Mouse (Mus musculus): ENCODE results near the gene Btbd9.
"Not testable (repeated sequence)": the region's sequence is repeated elsewhere in the genome, so short reads cannot be mapped to it uniquely, and the experiment has no call there.

The Btbd9 gene

DNA sequence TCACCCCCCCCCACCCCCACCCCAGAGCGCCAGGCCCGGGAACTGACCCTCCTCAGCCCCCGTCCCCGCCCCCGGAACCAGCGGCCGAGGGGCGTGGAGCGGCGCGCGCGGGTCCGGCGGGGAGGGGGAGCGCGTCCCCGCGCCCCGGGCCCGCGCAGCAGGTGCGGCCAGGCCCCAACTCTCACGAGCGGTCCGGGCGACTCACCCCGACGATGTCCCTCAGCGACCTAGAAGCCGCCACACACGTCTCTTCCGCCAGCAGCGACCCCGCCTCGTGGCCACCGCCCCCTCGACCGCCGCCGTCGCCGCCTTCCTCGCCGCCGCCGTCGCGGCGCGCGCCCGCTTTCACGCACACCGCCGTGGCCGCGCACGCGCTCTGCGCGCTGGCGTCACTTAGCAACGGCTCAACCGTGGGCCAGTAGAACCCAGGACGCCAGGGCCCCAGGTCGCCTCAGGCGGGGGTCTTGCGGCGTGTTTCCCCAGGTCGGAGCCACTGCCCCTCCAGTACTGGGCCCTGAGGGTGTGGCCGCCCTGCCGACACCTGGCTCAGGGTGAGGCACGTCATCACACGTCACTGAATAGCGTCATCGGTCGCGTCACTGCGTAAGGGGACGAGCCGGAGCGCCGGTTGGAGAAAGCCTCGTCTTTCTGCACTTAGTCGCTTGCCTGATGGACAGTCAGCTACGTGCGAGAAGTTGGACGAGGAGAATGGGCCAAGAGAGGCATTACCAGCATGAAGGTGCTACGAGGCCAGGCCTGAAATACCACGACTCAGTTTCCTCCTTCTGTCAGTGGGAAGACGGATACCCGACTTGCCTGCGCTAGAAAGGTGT, at the start of gene Btbd9:
Btbd9 (minus strand) TSS at position 548 of the 833 bp plus-strand sequence.
- DNase-seq = peak; percentile 96

DNA sequence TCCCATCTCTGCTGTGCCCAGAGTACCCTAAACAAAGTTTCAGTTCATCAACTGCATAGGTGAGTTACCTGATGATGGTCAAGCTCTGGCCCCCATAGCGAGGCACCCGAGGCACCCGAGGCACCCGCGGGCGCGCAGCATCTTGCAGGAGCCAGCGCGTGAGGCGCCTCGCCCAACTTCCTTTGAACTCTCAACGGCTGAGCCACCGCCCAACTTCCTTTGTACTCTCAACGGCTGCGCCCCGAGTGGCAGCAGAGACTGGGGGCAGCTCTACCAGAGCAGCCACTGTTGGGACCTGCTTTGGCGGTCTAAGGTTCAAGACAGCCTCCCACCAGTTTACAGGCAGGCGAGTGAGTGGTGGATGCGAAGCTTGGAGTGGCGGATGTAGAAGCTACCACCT, 47.8 kb upstream of the Btbd9 start, which contains the start of gene Dnah8:
Dnah8 (plus strand) TSS at position 223 of the 400 bp plus-strand sequence.
- DNase-seq = not testable (repeated sequence)

DNA sequence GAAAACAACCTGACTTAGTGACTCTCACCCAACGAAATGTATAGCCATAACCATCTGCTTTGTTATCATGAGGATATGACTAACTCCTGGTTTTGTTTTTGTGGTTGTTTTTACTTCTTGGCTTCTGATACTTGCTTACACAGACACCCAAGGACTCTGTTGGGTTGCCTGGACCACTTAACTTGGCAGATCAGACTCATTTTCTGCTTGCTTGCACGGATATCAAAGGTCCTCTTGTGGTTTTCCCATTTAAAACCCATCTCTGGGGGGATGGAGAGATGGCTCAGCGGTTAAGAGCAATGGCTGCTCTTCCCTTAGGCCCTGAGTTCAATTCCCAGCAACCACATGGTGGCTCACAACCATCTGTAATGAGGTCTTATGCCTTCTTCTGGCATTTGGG, 46.9 kb upstream of the Btbd9 start:
- DNase-seq = no peak

DNA sequence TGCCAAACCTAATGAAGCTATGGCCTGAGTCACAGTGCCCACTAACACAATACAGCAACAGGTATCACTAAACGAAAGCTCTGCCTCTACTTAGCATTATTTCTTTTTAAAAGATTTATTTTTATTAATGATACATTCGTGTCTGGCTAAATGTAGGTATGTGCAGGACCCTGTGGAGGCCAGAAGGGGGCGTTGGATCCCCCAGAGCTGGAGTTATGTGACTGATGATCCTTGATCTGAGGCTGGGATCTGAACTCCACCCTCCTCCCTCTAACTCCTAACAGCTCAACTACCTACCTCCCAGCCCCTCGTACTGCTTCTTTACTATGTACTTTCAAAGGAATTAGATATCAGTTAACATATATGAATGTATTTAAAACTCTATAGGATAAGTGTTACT, 45.2 kb upstream of the Btbd9 start:
- no peak for DNase-seq

DNA sequence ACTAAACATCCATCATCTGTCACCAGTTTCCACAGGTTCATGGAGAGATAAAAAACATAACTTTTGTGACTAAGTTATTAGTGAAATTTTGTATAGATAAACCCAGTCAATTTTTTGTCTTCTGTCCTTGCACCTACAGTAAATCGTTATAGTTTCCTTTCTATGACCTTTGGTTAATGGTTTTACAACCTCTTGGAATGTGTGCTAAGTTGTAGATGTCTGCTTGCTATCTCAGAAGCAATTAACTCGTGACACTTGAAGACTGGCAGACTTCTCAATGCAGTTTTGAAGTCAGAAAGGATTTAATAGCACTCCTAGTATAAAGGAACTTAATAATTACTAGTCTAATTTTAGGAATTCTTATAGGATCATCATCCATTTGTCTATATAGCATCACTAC, 44.3 kb upstream of the Btbd9 start:
- no peak for DNase-seq

DNA sequence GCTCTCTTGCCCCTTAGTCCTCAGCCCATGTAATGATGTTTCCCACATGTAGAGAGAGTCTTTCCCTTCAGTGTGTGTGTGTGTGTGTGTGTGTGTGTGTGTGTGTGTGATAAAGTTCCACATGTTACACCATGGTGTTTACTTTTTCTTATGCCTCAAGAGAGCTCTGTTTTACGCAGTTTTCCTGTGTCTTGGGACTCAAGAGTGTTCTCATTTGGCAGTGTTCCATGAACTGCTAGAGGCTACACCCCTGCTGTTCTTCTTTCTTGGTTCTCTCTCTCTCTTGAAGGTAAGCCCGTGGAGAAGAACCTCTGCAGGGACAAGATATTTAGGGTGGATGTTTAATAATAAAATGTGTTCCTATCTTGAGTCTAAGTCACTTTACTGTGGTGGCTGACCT, 42.9 kb upstream of the Btbd9 start:
- DNase-seq = no peak

DNA sequence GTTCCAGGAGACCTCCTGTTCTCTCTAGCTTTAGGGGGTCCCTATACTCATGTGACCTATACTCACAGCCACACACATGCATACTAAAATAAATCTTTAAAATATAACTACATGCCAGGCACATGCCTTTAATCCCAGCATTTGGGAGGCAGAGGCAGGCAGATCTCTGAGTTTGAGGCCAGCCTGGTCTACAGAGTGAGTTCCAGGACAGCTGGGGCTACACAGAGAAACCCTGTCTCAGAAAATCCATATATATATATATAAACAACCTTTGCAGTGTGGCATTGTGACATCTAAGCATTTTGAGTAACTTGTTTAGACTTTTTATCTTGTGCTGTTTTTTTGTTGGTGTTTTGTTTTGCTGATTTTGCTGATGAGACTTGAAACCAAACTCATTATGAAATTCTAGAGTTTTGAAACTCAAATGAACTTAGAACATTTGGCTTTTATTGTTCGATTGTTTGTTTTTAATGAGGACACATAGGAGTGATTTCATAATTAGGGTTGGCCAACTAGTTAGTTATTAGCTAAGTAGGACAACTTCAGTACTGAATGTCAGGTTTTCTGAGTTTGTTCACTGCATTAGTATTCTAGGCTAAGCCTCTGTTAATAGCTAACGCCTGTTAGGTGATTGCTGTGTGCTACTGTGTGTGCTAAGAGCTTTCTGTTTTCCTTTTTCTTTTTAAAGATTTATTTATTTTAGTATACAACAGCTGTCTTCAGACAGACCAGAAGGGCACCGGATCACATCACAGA, 42.0 kb upstream of the Btbd9 start:
- DNase-seq = no peak

DNA sequence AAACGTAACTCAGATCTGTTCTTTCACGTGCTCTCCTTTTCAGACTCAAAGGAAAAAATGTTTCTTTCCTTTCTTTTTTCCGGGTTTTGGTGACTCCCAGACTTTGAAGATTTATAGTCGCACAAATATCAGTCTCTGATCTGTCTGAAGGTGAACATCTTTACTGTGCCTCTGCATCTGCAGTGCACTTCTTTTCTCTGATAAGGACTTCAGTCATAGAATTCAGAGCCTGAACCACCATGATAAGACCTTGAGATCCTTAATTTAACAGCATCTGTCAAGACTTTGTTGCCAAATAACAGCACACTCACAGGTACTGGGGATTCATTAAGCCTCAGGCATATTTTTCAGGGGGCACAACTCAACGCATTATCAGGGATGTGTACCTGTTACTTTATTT, 39.9 kb upstream of the Btbd9 start:
- no peak for DNase-seq

DNA sequence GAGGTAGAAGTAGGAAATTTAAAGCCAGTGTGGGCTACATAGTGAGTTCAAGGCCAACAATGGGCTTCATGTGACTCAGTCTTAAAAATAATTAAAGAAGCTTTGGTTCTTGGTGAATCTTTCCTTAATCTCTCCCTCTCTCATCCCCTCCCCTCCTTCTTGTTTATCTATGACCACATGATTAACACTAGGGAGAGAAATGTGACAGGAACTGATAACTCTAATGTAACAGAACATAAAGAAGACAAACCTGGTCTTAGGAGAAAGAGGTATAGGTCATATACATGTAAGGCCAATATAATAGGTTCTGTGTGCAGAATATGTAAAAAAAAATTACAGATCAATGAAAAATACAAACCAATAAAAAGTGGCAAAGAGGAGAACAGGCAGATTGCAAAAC, 37.1 kb upstream of the Btbd9 start:
- no peak for DNase-seq

DNA sequence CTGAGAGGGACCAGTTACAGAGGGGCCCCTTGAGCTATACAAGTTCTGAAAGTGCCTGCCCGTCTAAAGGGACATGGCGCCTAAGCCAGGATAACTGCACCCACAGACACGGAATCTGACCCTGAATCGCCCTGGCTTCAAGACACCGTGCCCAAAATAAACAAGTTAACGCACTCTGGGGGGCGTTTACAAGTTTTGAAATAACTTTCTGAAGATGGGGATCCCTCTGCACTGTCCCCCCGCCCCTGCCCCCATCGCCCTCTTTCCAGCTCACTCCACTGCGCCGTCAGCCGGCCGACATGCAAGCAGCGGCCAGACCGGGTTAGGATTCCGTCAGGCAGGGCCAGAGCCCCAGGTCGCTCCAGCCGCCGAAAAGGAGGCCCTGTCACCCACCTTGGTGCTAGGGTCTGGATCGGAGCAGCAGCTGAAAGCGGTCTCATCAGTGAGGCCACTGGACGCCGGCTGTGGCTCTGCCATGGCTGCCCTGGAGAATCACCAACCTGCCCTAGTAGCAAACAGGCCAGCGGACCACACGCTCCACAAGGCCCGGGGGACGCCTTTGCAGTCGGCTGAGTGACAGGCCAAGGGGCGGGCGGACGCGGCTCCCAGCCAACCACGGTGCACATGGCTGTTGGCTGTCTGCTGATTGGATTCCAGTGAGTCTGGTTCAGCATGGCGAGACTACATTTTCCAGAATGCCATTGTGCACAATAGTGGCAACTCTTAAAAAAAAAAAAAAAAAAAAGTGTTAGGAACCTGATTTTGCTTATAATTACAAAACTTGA, 36.0 kb upstream of the Btbd9 start:
- DNase-seq = peak; percentile 100

DNA sequence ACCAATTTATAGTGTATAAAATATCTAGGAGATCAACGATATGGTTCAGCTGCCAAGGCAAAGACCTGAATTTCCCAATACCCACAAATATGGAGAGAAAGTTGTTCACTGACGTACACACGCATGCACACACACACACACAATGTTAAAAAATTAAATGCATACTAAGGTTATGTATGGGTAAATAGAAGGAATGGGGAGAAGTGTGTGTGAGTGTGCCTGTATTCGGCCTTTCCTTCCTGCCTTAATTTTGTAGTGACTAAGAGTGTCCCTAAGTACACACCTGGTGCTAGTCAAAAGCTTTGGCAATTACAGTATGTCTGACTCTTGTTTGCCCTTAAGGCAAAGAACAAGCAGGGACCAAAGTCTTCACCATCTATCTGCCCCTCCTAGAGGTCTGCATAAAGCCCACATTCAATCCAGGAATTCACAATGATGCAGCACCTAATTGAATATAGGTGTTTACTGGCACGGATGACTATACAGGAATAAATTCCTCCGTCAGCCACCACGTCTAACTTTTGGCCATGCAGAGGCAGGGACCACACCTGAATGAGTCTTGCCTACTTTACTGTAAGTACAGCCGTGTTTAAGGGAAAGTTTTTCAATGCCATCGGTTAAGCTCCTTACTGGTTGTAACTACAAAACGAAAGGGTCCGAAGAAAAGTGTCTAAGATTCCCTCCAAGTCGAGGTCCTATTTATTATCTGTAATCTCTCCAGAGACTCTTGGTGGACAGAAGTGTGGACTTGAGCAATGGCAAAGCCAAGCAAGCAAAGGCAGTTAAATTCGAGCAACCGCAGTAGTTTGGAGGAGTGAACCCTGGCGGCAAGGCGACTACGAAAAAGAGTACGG, 35.2 kb upstream of the Btbd9 start:
- DNase-seq = no peak

DNA sequence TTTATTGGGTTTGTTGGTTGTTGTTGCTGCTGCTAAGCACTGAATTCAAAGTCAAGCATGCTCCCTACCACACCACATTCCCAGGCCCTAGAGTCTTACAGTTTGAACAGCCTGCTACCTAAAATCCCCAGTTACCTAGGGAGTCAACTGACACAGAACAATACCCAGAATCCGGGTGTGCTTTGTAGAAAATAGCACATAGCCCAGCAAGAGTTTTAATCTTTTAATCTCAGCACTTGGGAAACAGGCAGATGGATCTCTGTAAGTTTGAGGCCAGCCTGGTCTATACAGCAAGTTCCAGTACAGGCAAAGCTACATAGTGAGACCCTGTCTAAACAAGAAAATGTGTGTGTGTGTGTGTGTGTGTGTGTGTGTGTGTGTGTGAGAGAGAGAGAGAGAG, 34.5 kb upstream of the Btbd9 start:
- no peak for DNase-seq

DNA sequence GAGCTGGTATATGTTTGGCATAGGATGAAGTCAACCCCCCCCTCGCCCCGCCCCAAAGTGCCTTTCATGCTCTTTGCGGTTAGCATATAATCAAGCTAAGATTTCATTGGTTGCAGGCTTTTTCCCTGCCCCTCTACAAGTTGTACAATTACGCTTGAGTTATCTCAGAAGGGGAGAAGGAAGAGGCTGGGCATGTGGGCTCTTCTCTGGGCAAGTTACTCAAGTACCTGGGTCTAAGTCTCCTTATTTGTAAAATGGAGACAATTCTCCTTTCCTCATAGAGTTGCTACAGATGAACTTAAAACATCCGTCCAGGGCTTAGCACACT, 33.7 kb upstream of the Btbd9 start:
- no peak for DNase-seq

DNA sequence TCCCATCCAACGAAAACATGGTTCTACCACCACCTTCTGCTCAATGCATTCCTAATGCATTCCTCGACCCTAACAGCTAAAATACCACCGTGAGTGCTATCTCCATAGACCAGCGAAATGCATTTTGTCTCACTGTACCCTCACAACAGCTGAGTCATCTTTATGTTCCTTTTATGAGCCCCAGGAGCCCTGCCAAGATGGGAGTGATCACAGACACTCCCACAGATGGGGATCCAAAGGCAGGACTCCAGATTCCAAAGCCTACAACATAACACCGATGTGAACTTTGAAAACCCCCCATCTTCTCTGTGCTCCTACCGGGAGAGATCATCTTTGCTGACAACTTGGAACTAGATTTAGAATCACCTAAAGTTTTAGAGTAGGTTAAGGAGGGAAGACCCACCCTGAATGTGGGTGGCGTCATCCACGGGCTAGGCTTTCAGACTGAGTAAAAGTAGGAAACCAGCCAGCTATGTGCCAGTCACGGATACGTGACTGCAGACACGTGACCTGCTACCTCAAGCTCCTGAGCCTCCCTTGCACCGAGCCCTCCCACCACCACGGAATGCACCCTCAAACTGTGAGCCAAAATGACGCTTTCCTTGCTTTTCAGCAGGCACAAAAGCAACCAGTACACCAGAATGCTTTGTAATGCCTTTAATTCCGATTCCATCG, 33.2 kb upstream of the Btbd9 start:
- no peak for DNase-seq

DNA sequence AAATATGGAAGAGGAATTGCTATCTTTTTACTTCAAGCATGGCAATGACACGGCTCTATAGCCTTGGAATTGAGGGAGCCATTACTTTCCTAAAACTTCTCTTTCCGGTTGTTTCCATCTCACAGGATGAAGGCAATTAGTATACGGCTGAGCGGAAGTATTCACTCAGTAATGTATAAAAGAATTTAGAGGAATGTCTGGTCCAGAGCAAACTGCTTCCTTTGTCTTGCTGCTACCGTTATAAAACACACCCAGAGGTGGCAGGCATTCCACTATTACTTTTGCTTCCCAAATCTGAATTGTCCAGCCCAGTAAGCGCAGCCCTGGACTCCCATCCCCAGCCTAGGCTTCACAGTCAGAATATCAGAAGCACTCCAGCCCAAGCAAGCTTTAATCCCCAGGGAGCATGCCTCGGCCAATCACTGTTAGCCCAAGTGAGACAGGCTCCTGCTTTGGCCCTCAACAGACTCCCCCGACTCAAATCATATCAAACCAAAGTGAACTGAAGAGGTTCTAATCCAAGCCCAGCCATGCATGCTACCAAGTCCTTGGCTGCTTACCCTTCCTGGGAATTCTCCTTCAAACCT, 31.7 kb upstream of the Btbd9 start:
- no peak for DNase-seq

DNA sequence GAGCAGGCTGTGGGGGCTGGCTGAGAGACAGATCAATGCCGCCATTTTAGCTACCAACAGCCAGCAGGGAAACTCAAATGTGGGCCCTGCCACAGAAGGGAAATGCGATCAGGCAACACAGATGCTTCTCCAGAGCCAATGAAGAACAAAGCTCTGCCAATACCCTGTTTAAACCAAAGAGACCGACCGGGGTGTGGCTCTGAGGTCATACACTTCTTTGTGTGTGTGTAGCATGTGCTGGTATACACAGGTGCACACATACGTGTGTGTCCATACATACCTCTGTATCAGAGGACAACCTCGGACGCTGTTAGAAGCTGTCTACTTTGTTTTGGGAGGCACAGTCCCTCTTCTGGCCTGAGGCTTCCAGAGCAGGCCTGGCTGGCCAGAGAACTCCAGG, 31.0 kb upstream of the Btbd9 start:
- DNase-seq = no peak

DNA sequence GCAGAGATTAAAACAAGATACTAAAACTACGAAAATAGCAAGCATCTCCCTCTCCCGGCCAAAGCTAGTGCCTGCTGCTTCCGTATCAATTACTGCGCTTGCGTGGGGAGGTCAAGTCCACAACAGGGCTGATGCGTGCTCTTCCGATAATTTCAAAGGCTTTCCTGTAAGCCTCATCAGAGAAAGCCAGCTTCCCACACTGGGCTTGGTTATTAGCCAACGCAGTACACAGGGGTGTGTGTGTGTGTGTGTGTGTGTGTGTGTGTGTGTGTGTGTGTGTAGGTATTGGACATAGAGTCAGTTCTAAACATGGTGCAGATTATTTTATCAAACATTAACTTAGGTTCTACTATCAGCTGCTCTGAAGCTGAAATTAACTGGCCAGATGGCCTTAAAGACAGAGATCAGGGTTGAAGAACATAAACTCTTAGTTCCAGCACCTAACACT, 30.4 kb upstream of the Btbd9 start:
- no peak for DNase-seq

DNA sequence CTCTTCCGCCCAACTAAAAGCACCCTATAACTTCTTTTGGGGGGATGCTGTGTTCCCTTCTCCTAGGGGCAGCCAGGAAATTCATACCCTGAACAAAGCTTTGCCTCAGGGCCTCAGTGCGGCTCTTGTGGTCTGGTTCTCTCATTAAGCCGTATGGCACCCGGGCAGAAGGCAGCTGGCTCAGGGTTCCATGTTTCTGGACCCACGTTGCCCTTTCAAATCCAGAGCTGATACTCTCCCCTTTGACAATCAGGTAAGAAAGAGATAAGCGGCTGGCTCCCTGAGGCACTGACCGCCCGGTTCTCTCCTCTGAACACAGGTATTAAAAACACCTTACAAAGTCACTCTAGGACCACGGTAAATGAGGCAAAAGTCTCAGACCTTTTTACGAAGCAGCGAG, 29.9 kb upstream of the Btbd9 start:
- no peak for DNase-seq

DNA sequence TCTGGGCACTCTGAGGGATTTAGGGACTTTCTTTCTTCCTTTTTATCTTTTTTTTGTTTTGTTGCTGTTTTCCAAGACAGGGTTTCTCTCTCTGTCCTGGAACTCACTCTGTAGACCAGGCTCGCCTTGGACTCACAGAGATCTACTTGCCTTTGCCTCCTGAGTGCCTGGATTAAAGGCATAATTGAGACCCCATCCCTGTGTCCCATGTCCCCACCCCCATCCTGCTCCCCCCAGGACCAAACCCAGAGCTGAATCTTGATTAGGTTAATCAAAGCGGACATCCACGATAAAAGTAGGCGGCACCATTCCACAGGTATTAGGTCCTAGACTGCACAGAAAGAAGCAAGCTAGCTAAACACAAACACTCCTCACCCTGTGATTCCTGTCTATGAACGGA, 28.7 kb upstream of the Btbd9 start:
- no peak for DNase-seq

DNA sequence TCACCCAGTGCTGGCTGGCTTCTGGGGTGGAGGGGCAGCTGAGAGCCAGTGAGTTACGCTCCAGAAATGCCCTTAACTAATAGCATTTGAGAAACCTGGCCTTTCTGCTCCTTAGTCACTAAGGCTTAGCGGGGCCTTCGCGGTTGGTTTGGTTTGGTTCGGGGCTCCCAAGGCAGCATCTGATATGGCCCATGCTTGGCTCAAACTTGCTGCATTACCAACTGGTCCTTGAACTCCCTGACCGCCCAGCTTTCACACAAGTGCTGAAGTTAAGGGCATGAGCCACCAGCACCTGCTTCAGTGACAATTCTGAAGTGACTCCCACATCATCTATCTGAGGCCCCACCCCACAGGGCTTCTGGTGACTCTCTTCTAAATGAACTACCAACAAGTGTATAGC, 28.0 kb upstream of the Btbd9 start:
- DNase-seq = no peak

DNA sequence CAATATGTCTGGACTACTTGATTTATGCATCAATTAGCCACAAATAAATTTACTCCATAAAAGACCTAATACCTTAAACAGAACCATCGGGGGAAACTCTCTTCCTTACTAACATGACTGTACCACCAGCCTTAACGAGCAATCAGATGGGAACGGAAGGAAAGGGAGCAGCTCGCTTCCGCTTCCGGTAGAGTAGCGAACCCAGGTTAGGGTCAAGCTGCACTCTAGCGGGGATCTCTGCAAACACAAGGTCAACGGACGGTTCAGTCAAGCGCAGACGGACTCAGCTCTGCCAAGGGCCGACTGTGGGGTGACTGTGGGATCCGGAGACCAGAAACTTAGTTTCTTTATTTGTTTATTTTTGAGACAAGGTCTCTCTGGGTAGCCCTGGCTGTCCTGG, 25.9 kb upstream of the Btbd9 start:
- DNase-seq = no peak

DNA sequence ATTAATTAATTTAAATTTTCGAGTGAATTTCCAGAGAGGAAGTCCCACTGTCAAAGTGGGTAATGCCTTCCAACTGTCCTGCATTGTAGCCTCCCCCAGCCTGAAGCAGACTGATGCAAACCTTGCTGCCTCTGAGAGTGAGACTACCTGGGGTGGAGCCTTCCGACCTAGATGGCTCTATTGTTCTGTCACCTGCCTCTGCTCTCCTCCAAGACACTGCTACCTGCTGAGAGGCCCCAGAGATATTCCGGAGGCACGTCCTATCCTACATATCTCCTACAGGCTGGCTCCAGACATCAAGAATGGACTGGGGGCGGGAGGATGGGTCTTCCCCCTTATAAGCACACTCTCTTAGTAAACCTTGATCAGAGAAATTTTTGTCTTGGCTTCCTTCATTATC, 22.0 kb upstream of the Btbd9 start:
- no peak for DNase-seq

Measured in cerebellum, adult 11 months (tissue).